Mouse (Mus musculus) sigmoid colon, adult 10 weeks (tissue): ENCODE measurements around the gene Gm26992. TPM values are rescaled to one million over a fixed set of nuclear protein-coding genes. Genes with fewer than 3 reads are reported as not detected.

ENCODE experiments used
- polyA plus RNA-seq: library from polyadenylated mRNA; stranded (reverse); fragments of 350-450 nt; fragmentation: Illumina TruSeq; extraction: RNeasy Lipid Tissue Mini Kit (QIAGEN cat#74804); gene quantifications from one replicate; pipeline ENCODE4 v1.2.3, GENCODE M21; 2014; ENCODE audit warnings: low read depth, low replicate concordance

The Gm26992 gene
- polyA plus RNA-seq = not detected

DNA sequence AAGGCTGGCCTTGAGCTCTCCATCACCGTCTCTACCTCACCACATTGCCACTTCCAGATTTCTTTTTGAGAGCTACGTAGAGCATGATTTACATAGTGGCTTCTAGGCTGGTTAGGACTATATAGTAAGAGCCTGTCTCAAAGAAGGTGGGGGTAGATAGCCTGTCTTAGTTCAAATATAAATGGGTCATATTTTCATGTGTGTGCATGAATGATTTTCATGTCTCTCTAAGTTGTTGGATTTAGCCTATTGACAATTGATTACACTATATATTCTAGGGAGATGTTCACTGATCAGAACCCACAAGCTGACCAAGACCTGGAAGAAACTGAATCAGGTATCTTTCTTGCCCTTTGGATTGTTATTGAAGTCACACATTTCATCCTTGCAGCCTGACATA, at the start of gene Gm26992:
Gene Gm26992 (plus strand): TSS at position 301 of the 400 bp plus-strand sequence.

DNA sequence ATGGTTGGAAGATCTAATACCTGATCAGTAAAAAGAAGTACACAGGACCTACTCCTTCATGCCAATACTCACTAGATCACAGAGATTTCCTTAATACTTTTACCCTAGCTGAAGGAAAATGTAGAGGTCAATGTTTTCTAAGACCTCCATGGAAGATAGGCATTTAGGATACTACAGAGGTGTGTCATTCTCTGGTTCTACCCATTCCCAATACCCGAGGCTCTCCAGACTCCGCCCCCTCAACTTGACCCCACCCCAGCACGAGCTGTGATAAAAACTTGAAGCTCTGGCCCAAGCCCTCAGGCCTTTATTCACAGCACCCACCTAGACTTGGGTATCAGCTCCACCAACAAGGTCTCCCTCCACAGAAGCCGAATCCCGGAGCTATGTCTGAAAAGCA, 7.6 kb upstream of the Gm26992 start, which contains the start of gene Tsx:
Gene Tsx (plus strand): TSS at position 301 of the 400 bp plus-strand sequence.

Other genes with a start within 250 kb of the Gm26992 start
- 1.3 TPM for gene Nap1l2, start 235.4 kb upstream of the Gm26992 start, polyA plus RNA-seq
- not detected for gene Cdx4, start 100.6 kb upstream of the Gm26992 start, polyA plus RNA-seq
- gene Chic1, start 65.5 kb upstream of the Gm26992 start, polyA plus RNA-seq = 22.4 TPM
- gene Tsx, start 7.5 kb upstream of the Gm26992 start, polyA plus RNA-seq = not detected
- gene Zcchc13, start 208.6 kb downstream of the Gm26992 start, polyA plus RNA-seq = not detected